Mouse (Mus musculus): Measurements from ENCODE around the gene Gnl3l.
A peak's percentile ranks its signal among the peaks of the same experiment; 100 is the strongest.

The Gnl3l gene

DNA sequence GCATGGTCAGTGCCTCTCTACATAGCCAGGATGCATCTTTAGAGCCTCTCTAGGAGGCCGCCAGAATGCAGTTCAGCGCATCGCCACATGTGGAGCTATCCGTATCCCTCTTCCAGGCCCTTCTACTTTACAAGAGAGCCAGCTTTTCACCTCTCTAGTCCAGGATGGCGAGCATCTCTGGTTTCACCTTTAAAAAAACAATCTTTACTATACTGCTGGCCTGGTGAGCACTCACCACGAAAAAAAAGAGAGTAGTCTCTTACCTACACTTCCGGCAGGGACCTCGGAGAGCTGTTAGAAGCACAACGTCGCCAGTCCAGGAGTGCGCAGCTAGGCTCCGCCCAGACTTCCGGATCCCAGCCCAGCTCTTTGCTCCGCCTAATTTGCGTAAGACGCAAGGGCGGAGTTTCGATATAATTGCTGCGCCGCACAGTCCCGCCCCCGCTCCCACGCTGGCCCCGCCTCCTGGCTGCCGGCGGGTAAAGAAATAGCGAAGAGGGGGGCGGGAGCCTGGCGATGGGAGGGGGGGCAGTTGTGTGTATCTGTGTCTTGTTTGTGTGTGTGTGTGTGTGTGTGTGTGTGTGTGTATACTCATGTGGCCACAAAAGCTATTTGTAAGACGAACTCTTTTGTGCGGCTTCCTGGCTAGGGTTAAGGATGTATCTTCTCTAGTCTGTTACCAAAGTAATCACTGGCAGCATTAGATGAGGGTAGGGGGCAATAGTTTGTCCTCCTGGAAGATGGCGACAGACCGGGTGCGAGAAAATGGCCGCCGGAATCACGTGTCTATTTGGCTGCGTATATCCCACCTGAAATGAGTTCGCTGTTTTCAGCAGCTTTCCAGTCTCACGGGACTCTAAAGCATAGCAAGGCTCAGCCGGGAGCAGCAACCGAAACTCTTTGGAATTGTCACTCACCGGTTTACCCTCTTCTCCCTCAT is at the start of gene Gnl3l:
TSS of gene Gnl3l (minus strand) at position 385 of the 940 bp plus-strand sequence.
- DNase-seq = peak; percentile 93

- DNase-seq = no peak
Observed at GRCm38 (mm10) chrX:151066071-151066666, 49.0 kb upstream of the Gnl3l start.

- no peak for DNase-seq
Observed at GRCm38 (mm10) chrX:151061615-151062299, 44.6 kb upstream of the Gnl3l start.

GRCm38 (mm10) chrX:151059346-151059745 is 42.2 kb upstream of the Gnl3l start:
- no peak for DNase-seq

DNA sequence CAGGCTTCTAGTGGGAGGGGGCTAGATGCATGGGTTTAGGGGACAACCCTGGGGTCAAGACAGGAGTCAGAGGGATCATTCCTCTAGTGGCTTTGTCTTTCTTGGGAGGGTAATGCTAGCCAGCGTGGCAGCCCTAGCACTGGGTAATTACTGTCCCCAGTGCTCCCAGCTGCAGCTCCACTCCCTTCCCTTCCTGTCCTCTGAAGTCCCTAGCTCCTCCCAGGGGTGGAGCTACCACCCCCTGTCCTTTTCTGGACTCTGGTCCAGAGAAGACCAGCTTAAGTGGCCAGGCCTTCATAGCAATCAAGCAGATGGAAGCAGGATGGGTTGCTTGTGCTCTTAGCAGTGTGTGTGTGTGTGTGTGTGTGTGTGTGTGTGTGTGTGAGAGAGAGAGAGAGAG is 38.4 kb upstream of the Gnl3l start:
- peak; percentile 19 for DNase-seq

GRCm38 (mm10) chrX:151054489-151054888 is 37.4 kb upstream of the Gnl3l start:
- DNase-seq = no peak

DNA sequence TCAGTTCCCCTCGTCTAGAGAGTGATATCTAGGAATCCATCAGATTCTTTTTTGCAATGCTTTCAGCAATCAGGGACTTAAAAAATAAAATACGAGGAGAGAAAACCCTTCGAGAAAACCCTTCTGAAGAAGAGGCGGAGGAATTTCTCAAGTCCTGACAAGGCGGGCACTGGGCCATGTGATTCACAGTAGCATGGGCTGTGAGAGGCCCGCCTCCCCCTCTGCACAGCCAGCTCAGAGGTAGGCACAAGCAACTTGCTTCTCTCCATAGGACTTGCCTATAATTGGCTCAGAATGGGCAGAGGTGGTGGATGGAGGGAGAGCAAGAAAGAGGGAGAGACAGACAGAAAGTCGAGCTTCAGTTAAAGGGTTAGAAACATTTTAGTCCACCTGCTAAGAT is 33.2 kb upstream of the Gnl3l start:
- no peak for DNase-seq

- DNase-seq = no peak
Observed at GRCm38 (mm10) chrX:151049661-151050215, 32.6 kb upstream of the Gnl3l start.

DNA sequence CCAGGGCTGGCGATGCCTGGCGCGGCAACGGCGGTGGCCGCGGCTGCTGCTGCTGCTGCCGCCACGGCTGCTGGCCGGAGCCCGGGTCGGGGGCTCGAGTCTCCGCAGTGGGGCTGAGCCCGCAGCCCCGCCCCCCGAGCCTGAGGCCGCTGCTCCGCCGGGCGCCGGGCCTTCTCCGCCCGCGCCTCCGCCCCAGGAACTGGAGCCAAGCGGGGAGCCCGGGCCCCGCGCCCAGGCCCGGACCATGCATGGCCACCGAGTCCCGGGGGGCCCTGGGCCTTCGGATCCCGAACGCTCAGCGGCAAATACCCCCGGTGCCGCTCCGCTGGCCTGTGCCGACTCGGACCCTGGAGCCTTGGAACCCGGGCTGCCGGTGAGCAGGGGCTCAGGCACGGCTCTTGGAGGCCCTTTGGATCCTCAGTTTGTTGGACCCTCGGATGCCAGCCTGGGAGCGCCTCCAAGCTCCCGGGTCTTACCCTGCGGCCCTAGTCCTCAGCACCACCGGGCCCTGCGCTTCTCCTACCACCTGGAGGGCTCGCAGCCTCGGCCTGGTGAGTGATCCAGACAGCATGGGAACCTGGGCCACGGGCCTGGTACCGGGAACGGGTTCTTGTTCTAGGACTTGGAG is 30.4 kb upstream of the Gnl3l start:
- DNase-seq = peak; percentile 13

GRCm38 (mm10) chrX:151046777-151047430 is 29.8 kb upstream of the Gnl3l start:
- peak; percentile 91 for DNase-seq

GRCm38 (mm10) chrX:151046321-151046720 is 29.2 kb upstream of the Gnl3l start:
- DNase-seq = no peak

- no peak for DNase-seq
Observed at GRCm38 (mm10) chrX:151045850-151046249, 28.7 kb upstream of the Gnl3l start, which contains the start of gene Fgd1. Gene Fgd1, plus strand, starts transcription at chrX:151046150.

DNA sequence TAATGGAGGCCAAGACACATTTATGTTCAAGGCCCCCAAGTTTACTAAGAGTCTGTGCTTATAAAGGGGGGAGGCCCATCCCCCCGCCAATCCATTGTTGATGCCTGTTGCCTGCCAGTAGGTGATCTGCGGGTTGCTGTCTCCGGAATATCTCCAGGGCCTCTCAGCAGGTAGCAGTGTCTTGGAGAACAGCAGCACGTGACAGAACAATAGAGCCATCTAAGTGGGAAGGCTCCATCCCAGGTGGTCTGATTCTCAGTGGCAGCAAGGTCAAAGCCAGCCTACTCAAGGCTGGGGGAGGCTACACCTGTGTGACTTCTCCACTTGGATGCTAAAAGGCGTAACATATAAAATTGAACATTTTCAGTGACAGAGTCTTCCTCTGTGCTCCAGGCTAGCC is 24.1 kb upstream of the Gnl3l start:
- DNase-seq = no peak

GRCm38 (mm10) chrX:151031400-151031799 is 14.3 kb upstream of the Gnl3l start:
- DNase-seq = no peak

DNA sequence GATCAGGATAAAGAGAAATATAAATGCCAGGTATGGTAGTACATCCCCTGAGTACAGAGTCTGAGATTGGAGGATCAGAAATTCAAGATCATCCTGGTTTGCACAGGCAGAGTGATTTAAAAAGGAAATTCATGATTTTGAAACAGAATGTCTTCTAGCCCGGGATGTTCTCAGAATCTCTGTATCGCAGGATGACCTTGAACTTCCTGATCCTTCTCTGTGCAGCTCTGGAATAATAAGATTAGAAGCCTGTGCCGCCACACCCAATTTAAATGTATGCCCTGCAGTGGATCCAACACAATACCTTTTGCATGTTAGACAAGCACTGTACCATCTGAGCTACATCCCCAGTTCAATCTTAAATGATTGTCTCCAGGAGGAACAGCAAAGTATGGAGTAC is 1.7 kb upstream of the Gnl3l start:
- DNase-seq = no peak

- no peak for DNase-seq
Observed at GRCm38 (mm10) chrX:151017897-151018296, 775 bp upstream of the Gnl3l start.

- DNase-seq = no peak
Observed at GRCm38 (mm10) chrX:150996775-150997174, 20.3 kb downstream of the Gnl3l start.

- peak; percentile 12 for DNase-seq
Observed at GRCm38 (mm10) chrX:150981621-150982020, 35.5 kb downstream of the Gnl3l start.

DNA sequence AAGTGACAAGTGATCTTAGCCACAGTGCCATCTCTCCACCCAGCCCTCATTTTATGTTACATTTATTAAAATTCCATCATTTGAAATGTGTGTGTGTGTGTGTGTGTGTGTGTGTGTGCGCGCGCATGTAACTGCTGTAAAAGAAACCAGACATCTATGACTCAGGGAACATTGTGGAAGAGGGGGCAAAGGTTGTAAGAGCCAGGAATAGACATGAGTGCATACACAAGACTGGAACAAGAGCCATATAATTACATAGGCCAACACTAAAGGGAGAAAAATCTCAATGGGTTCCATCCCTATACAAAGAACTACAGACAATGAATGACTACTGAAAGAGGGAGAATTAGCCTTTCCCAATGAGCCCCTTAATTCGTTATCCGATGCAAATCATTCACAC is 41.7 kb downstream of the Gnl3l start:
- no peak for DNase-seq

DNA sequence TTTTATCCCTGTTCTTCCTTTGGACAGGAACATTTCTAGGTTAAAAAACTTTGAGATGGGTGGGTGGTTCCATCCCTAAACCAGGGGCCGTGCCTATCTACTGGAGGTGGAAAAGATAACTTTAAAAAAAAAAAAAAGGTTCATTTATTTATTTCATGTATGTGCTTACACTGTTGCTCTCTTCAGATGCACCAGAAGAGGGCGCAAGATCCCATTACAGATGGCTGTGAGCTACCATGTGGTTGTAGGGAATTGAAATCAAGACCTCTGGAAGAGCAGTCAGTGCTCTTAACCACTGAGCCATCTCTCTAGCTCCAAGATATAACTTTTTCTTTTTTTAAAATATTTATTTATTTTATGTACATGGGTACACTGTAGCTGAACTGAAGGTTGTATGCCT is 54.1 kb downstream of the Gnl3l start:
- DNase-seq = no peak

DNA sequence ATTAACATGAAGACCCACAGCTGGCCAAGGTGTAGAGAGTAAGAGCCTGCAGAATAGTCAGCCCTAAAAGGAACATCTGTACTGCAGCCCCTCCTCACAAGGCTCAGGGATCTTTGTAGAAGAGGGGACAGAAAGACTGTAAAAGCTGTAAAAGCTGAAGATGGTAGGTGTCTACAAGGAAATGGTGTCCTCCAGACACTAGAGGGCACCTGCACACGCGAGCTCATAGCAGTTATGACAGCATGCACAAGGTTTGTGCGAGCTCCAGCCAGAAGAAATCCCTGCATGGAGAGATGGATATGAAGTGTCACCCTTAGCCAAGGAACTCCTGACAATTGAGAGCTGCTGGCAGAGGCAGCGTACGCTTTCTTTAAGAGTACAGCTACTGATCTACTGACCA is 56.4 kb downstream of the Gnl3l start:
- DNase-seq = no peak

Data from kidney, adult 9 months (tissue).